Mouse (Mus musculus): ENCODE results near the gene Dnajc7.
"Not testable (repeated sequence)": the region's sequence is repeated elsewhere in the genome, so short reads cannot be mapped to it uniquely, and the experiment has no call there.

Dnajc7 gene

GRCm38 (mm10) chr11:100616836-100617235 lies 3.1 kb downstream of the Dnajc7 start:
- DNase-seq (ENCODE audit: low read depth in 1 of 2, low spot score in 2 of 2) = not testable (repeated sequence)

GRCm38 (mm10) chr11:100616332-100616731 lies 3.6 kb downstream of the Dnajc7 start:
- DNase-seq (ENCODE audit: low read depth in 1 of 2, low spot score in 2 of 2) = no peak

- DNase-seq (ENCODE audit: low read depth in 1 of 2, low spot score in 2 of 2) = no peak
These were observed 6.7 kb downstream of the Dnajc7 start for GRCm38 (mm10) chr11:100613241-100613640.

GRCm38 (mm10) chr11:100611627-100612026 lies 8.3 kb downstream of the Dnajc7 start:
- DNase-seq (ENCODE audit: low read depth in 1 of 2, low spot score in 2 of 2) = no peak

GRCm38 (mm10) chr11:100609997-100610680 lies 9.8 kb downstream of the Dnajc7 start:
- no peak for DNase-seq (ENCODE audit: low read depth in 1 of 2, low spot score in 2 of 2)

- no peak for DNase-seq (ENCODE audit: low read depth in 1 of 2, low spot score in 2 of 2)
These were observed 10.5 kb downstream of the Dnajc7 start for GRCm38 (mm10) chr11:100609355-100609996.

- DNase-seq (ENCODE audit: low read depth in 1 of 2, low spot score in 2 of 2) = no peak
These were observed 11.2 kb downstream of the Dnajc7 start for GRCm38 (mm10) chr11:100608796-100609195.

GRCm38 (mm10) chr11:100607121-100607520 lies 12.8 kb downstream of the Dnajc7 start:
- no peak for DNase-seq (ENCODE audit: low read depth in 1 of 2, low spot score in 2 of 2)

GRCm38 (mm10) chr11:100605451-100605850 lies 14.5 kb downstream of the Dnajc7 start:
- no peak for DNase-seq (ENCODE audit: low read depth in 1 of 2, low spot score in 2 of 2)

- no peak for DNase-seq (ENCODE audit: low read depth in 1 of 2, low spot score in 2 of 2)
These were observed 15.5 kb downstream of the Dnajc7 start for GRCm38 (mm10) chr11:100604321-100605005.

GRCm38 (mm10) chr11:100603813-100604212 lies 16.2 kb downstream of the Dnajc7 start:
- DNase-seq (ENCODE audit: low read depth in 1 of 2, low spot score in 2 of 2) = no peak

- DNase-seq (ENCODE audit: low read depth in 1 of 2, low spot score in 2 of 2) = no peak
These were observed 16.8 kb downstream of the Dnajc7 start for GRCm38 (mm10) chr11:100603155-100603554.

GRCm38 (mm10) chr11:100601372-100601771 lies 18.6 kb downstream of the Dnajc7 start:
- no peak for DNase-seq (ENCODE audit: low read depth in 1 of 2, low spot score in 2 of 2)

GRCm38 (mm10) chr11:100598074-100598473 lies 21.9 kb downstream of the Dnajc7 start:
- no peak for DNase-seq (ENCODE audit: low read depth in 1 of 2, low spot score in 2 of 2)

- no peak for DNase-seq (ENCODE audit: low read depth in 1 of 2, low spot score in 2 of 2)
These were observed 24.4 kb downstream of the Dnajc7 start for GRCm38 (mm10) chr11:100595533-100595932.

- DNase-seq (ENCODE audit: low read depth in 1 of 2, low spot score in 2 of 2) = no peak
These were observed 25.4 kb downstream of the Dnajc7 start for GRCm38 (mm10) chr11:100594608-100595007.

- no peak for DNase-seq (ENCODE audit: low read depth in 1 of 2, low spot score in 2 of 2)
These were observed 27.5 kb downstream of the Dnajc7 start for GRCm38 (mm10) chr11:100592346-100593046.

GRCm38 (mm10) chr11:100588462-100588861 lies 31.5 kb downstream of the Dnajc7 start:
- no peak for DNase-seq (ENCODE audit: low read depth in 1 of 2, low spot score in 2 of 2)

- no peak for DNase-seq (ENCODE audit: low read depth in 1 of 2, low spot score in 2 of 2)
These were observed 34.8 kb downstream of the Dnajc7 start for GRCm38 (mm10) chr11:100585148-100585547.

- no peak for DNase-seq (ENCODE audit: low read depth in 1 of 2, low spot score in 2 of 2)
These were observed 35.4 kb downstream of the Dnajc7 start for GRCm38 (mm10) chr11:100584561-100584961.

- no peak for DNase-seq (ENCODE audit: low read depth in 1 of 2, low spot score in 2 of 2)
These were observed 37.1 kb downstream of the Dnajc7 start for GRCm38 (mm10) chr11:100582836-100583235.

- not testable (repeated sequence) for DNase-seq (ENCODE audit: low read depth in 1 of 2, low spot score in 2 of 2)
These were observed 37.6 kb downstream of the Dnajc7 start for GRCm38 (mm10) chr11:100582413-100582812.

Data from monocyte, adult 2 months (primary cell).